Mouse (Mus musculus) spleen, postnatal 14 days (tissue): ENCODE measurements around the gene 9530002B09Rik.

Experiments used
- DNase-seq, 2 experiments: peaks; one replicate each; pipeline ENCODE4 v3.0.0; 2021 to 2022; ENCODE audit warnings: low spot score in 2 of 2

The 9530002B09Rik gene

DNA sequence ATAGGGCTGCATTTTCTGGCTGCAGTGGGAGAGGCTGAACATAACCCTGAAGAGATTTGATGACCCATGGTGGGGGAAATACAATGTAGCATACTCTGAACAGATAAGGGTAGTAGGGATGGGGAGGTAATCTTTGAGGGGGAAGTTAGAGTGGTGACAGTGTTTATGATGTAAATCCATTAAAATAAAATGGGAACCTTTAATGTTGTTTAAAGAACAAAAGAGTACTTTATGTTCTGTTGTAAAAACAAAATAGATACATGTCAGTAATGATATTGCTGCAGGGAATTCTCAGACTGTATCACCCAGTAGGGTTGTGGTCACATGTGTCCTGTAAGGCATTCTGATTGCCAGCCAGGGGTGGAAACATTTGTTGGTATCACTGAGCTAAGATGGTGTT is at the start of gene 9530002B09Rik:
TSS of gene 9530002B09Rik (plus strand) at position 301 of the 400 bp plus-strand sequence.
- no peak for DNase-seq
